Mouse (Mus musculus) cerebellum, postnatal 14 days (tissue): ENCODE data around the gene Mcmbp.
"Not testable (repeated sequence)": the region's sequence is repeated elsewhere in the genome, so short reads cannot be mapped to it uniquely, and the experiment has no call there.

Experiments
- DNase-seq, 2 experiments: peaks; one replicate each; pipeline ENCODE4 v3.0.0; 2021; ENCODE audit warnings: mixed read lengths in 2 of 2

The Mcmbp gene

GRCm38 (mm10) chr7:128705735-128706134 lies 34.6 kb downstream of the Mcmbp start:
- peak; percentile 83 to 87 for DNase-seq

GRCm38 (mm10) chr7:128699959-128700358 lies 40.3 kb downstream of the Mcmbp start:
- not testable (repeated sequence) for DNase-seq

GRCm38 (mm10) chr7:128694848-128695247 lies 45.4 kb downstream of the Mcmbp start:
- DNase-seq = no peak

- DNase-seq = no peak
Measured at GRCm38 (mm10) chr7:128692163-128692562, 48.1 kb downstream of the Mcmbp start.

GRCm38 (mm10) chr7:128690796-128691195 lies 49.5 kb downstream of the Mcmbp start:
- peak; percentile 36 to 65 for DNase-seq

- peak; percentile 97 to 99 for DNase-seq
Measured at GRCm38 (mm10) chr7:128690070-128690469, 50.2 kb downstream of the Mcmbp start.

GRCm38 (mm10) chr7:128689347-128689746 lies 50.9 kb downstream of the Mcmbp start:
- peak; percentile 50 to 56 for DNase-seq

- peak; percentile 91 to 92 for DNase-seq
Measured at GRCm38 (mm10) chr7:128687821-128688564, 52.3 kb downstream of the Mcmbp start.

- DNase-seq = no peak
Measured at GRCm38 (mm10) chr7:128678546-128678945, 61.7 kb downstream of the Mcmbp start.

- DNase-seq = peak; percentile 63 to 68
Measured at GRCm38 (mm10) chr7:128672408-128673010, 67.8 kb downstream of the Mcmbp start.

GRCm38 (mm10) chr7:128671952-128672351 lies 68.3 kb downstream of the Mcmbp start:
- DNase-seq = peak; percentile 62 to 70

GRCm38 (mm10) chr7:128668831-128669230 lies 71.5 kb downstream of the Mcmbp start:
- DNase-seq = no peak

- DNase-seq = no peak
Measured at GRCm38 (mm10) chr7:128667788-128668187, 72.5 kb downstream of the Mcmbp start.

- no peak for DNase-seq
Measured at GRCm38 (mm10) chr7:128664861-128665377, 75.4 kb downstream of the Mcmbp start.

GRCm38 (mm10) chr7:128663906-128664305 lies 76.4 kb downstream of the Mcmbp start:
- DNase-seq = no peak

GRCm38 (mm10) chr7:128656970-128657369 lies 83.3 kb downstream of the Mcmbp start:
- DNase-seq = no peak
